Mouse (Mus musculus) thymus, adult 2 months (tissue): Measurements from ENCODE around the gene A930017K11Rik.

ENCODE experiments used
- CTCF ChIP-seq: fragments of 200-500 bp; IDR thresholded peaks from 2 replicates; pipeline ENCODE4 v1.5.1; 2012; ENCODE audit warnings: mild to moderate bottlenecking, control low read depth, low read length, moderate library complexity, borderline replicate concordance; ENCODE audit not compliant: control insufficient read depth, poor library complexity, insufficient read depth; ENCODE audit errors: extremely low read depth
- POLR2A ChIP-seq: fragments of 200-500 bp; IDR thresholded peaks from 2 replicates; pipeline ENCODE4 v1.6.1; 2012; ENCODE audit warnings: mild to moderate bottlenecking, low read length, control low read depth, moderate library complexity; ENCODE audit not compliant: control insufficient read depth, poor library complexity, insufficient read depth; ENCODE audit errors: extremely low read depth

DNA sequence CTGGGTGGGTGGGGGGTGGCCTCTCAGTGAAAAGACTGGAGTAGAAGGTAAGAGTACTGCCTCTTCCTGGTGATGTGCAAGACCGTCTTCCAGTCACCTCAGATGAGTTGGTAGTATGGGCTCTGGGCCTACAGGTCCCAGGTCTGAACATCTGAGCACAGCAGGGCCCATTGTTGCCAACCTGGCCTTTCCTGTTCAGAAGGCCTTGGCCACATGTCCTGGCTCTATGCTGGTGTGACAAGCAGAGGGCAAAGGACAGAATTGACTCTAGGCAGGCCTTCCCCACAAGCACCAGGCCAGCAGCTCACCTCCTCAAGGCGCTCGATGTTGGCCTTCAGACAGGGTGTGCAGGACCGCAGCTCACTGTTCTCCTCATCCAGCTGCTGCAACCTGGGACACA, 39.9 kb upstream of the A930017K11Rik start:
- TF ChIP-seq CTCF = no peak
- no peak for TF ChIP-seq POLR2A
